7 mouse cellular contexts compared by ENCODE assay signal in genomic region chr2:158770126-158770757, GRCm38 (mm10). TPM values are rescaled to one million over a fixed set of nuclear protein-coding genes. Genes with fewer than 3 reads are reported as not detected.
DNase-seq lines count a peak whose midpoint lies in the region; ATAC-seq and TF ChIP-seq lines count a peak whose summit lies in the region.

No protein-coding gene starts in this region.

- H3K9ac ChIP-seq in lung, postnatal 0 days (replicated peaks; ENCODE audit: low read depth) = no peak overlapping the region
- H3K9ac ChIP-seq in forebrain, embryonic 11.5 days (ENCODE audit: low read length) = peak overlapping the region; percentile 81
- no peak overlapping the region for H3K9ac ChIP-seq in intestine, embryonic 14.5 days (ENCODE audit: low read length)
- no peak overlapping the region for H3K9ac ChIP-seq in neural tube, embryonic 14.5 days (replicated peaks; ENCODE audit: low read depth, low read length)

- no peak overlapping the region for H3K27ac ChIP-seq in lung, postnatal 0 days (ENCODE audit: low read length)
- no peak overlapping the region for H3K27ac ChIP-seq in forebrain, embryonic 11.5 days (ENCODE audit: low read depth, low read length)
- H3K27ac ChIP-seq in intestine, embryonic 14.5 days (ENCODE audit: low read depth) = no peak overlapping the region
- H3K27ac ChIP-seq in neural tube, embryonic 14.5 days (ENCODE audit: low read depth, low read length) = no peak overlapping the region

- TF ChIP-seq POLR2A in lung, adult 2 months (IDR thresholded peaks at IDR 0.05; ENCODE audit: borderline replicate concordance, extremely low read depth, low read depth, low read length) = no peak

- ATAC-seq in lung, postnatal 0 days = no peak
- ATAC-seq in forebrain, embryonic 11.5 days (replicated peaks; ENCODE audit: low FRiP score) = no peak
- no peak for ATAC-seq in intestine, embryonic 14.5 days (replicated peaks; ENCODE audit: low FRiP score, low TSS enrichment, low read depth)
- ATAC-seq in neural tube, embryonic 14.5 days (ENCODE audit: low read depth) = no peak

- DNase-seq in lung, postnatal 0 days (ENCODE audit: low spot score) = peak; percentile 62
- DNase-seq in lung, adult 2 months = no peak
- no peak for DNase-seq in forebrain, embryonic 11.5 days (ENCODE audit: low spot score)
- no peak for DNase-seq in intestine, embryonic 14.5 days (ENCODE audit: low spot score)
- no peak for DNase-seq in layer of hippocampus, postnatal 14 days (ENCODE audit: low spot score in 2 of 2)
- no peak for DNase-seq in T-cell, adult 2 months (ENCODE audit: low spot score)

- H3K4me2 ChIP-seq in lung, postnatal 0 days (replicated peaks; ENCODE audit: low read depth, low read length) = peak overlapping the region; percentile 48
- peak overlapping the region; percentile 64 for H3K4me2 ChIP-seq in forebrain, embryonic 11.5 days (ENCODE audit: low read depth, low read length, severe bottlenecking)
- H3K4me2 ChIP-seq in intestine, embryonic 14.5 days (ENCODE audit: low read length) = peak overlapping the region; percentile 86
- H3K4me2 ChIP-seq in neural tube, embryonic 14.5 days (ENCODE audit: low read depth, low read length) = peak overlapping the region; percentile 16; the same call in 1 of the 2 replicates

- no peak for TF ChIP-seq CTCF in lung, postnatal 0 days (IDR thresholded peaks at IDR 0.05)
- TF ChIP-seq CTCF in lung, adult 2 months (IDR thresholded peaks at IDR 0.05; ENCODE audit: insufficient read depth, low read length) = no peak

- H3K36me3 ChIP-seq in lung, postnatal 0 days (ENCODE audit: insufficient read depth, low read length) = no peaks in the 10 kb centered on the region
- no peaks in the 10 kb centered on the region; the same call in 1 of the 2 replicates for H3K36me3 ChIP-seq in forebrain, embryonic 11.5 days (ENCODE audit: control insufficient read depth, insufficient read depth, low read length)
- H3K36me3 ChIP-seq in intestine, embryonic 14.5 days (ENCODE audit: control insufficient read depth, insufficient read depth, low read length) = no peaks in the 10 kb centered on the region
- H3K36me3 ChIP-seq in neural tube, embryonic 14.5 days (ENCODE audit: control insufficient read depth, insufficient read depth, low read length) = no peaks in the 10 kb centered on the region

- peaks cover 18% of the 10 kb centered on the region for H3K4me1 ChIP-seq in lung, postnatal 0 days (ENCODE audit: insufficient read depth, low read depth, low read length)
- H3K4me1 ChIP-seq in lung, adult 2 months (ENCODE audit: control insufficient read depth, insufficient read depth, low read length) = peaks cover 9% of the 10 kb centered on the region
- peaks cover 21% of the 10 kb centered on the region for H3K4me1 ChIP-seq in forebrain, embryonic 11.5 days (replicated peaks; ENCODE audit: control insufficient read depth, insufficient read depth, low read length)
- H3K4me1 ChIP-seq in intestine, embryonic 14.5 days (replicated peaks; ENCODE audit: control insufficient read depth, insufficient read depth, low read length) = peaks cover 44% of the 10 kb centered on the region
- H3K4me1 ChIP-seq in neural tube, embryonic 14.5 days (ENCODE audit: control insufficient read depth, insufficient read depth, low read length) = peaks cover 4% of the 10 kb centered on the region; the same call in 1 of the 2 replicates

- TF ChIP-seq EP300 in lung, postnatal 0 days (IDR thresholded peaks at IDR 0.05) = no peak

- H3K27me3 ChIP-seq in lung, postnatal 0 days (replicated peaks; ENCODE audit: insufficient read depth, low read length) = no peaks in the 10 kb centered on the region
- no peaks in the 10 kb centered on the region for H3K27me3 ChIP-seq in forebrain, embryonic 11.5 days (ENCODE audit: control insufficient read depth, insufficient read depth, low read length)
- no peaks in the 10 kb centered on the region for H3K27me3 ChIP-seq in intestine, embryonic 14.5 days (replicated peaks; ENCODE audit: control insufficient read depth, insufficient read depth, low read length)
- no peaks in the 10 kb centered on the region for H3K27me3 ChIP-seq in neural tube, embryonic 14.5 days (ENCODE audit: control insufficient read depth, insufficient read depth, low read length)

- 0 out of 2 replicates have a peak overlapping the region, but pooled peaks have one; percentile 2 for H3K4me3 ChIP-seq in lung, postnatal 0 days (ENCODE audit: low read depth, low read length)
- H3K4me3 ChIP-seq in lung, adult 2 months (replicated peaks; ENCODE audit: extremely low read depth, low read depth, low read length) = no peak overlapping the region
- peak overlapping the region; percentile 67 for H3K4me3 ChIP-seq in forebrain, embryonic 11.5 days (ENCODE audit: low read depth, low read length)
- peak overlapping the region; percentile 80 for H3K4me3 ChIP-seq in intestine, embryonic 14.5 days (ENCODE audit: low read depth, low read length)
- no peak overlapping the region for H3K4me3 ChIP-seq in neural tube, embryonic 14.5 days (ENCODE audit: low read depth, low read length)

- 5% methylated on average over 13 of the region's 13 CpGs for WGBS in lung, postnatal 0 days
- 28% methylated on average over 13 of the region's 13 CpGs for WGBS in lung, adult 2 months
- 58% methylated on average over 13 of the region's 13 CpGs for WGBS in forebrain, embryonic 11.5 days
- WGBS in intestine, embryonic 14.5 days = 27% methylated on average over 13 of the region's 13 CpGs
- WGBS in neural tube, embryonic 14.5 days = 43% methylated on average over 13 of the region's 13 CpGs

- no peaks in the 10 kb centered on the region for H3K9me3 ChIP-seq in lung, postnatal 0 days (ENCODE audit: low read length)
- H3K9me3 ChIP-seq in forebrain, embryonic 11.5 days (ENCODE audit: control insufficient read depth, low read length) = no peaks in the 10 kb centered on the region
- H3K9me3 ChIP-seq in intestine, embryonic 14.5 days (ENCODE audit: control insufficient read depth, low read length) = no peaks in the 10 kb centered on the region
- no peaks in the 10 kb centered on the region for H3K9me3 ChIP-seq in neural tube, embryonic 14.5 days (ENCODE audit: control insufficient read depth, low read length)

RNA-seq across cellular contexts. Expression of gene Fam83d, which starts 2.3 kb away (rescaled TPM):
- polyA plus RNA-seq in lung, postnatal 0 days (2015; fragmentation: Nextera tagmentation; extraction: Ambion mirVana) = 4.5 and 5.5 TPM in 2 replicates
- polyA plus RNA-seq in lung, adult 2 months (2012; rRNA removed) = 1.9 and 6.7 TPM in 2 replicates
- 54.0 and 57.5 TPM in 2 replicates for polyA plus RNA-seq in forebrain, embryonic 11.5 days (2014; fragmentation: Nextera tagmentation; extraction: Ambion mirVana)
- polyA plus RNA-seq in intestine, embryonic 14.5 days (2014; fragmentation: Nextera tagmentation; extraction: Ambion mirVana) = 47.3 and 48.6 TPM in 2 replicates
- polyA plus RNA-seq in neural tube, embryonic 14.5 days (2014; fragmentation: Nextera tagmentation; extraction: Ambion mirVana) = 4.0 and 6.9 TPM in 2 replicates
- 1 to 10 TPM; 2.7 to 3.5 TPM for total RNA-seq in layer of hippocampus, postnatal 14 days (2021)

RNA-seq across cellular contexts. Expression of gene Dhx35, which starts 24.4 kb away (rescaled TPM):
- polyA plus RNA-seq in lung, postnatal 0 days (2015; fragmentation: Nextera tagmentation; extraction: Ambion mirVana) = 5.6 and 6.4 TPM in 2 replicates
- polyA plus RNA-seq in lung, adult 2 months (2012; rRNA removed) = 11.9 and 16.8 TPM in 2 replicates
- 20.4 and 26.1 TPM in 2 replicates for polyA plus RNA-seq in forebrain, embryonic 11.5 days (2014; fragmentation: Nextera tagmentation; extraction: Ambion mirVana)
- 17.8 and 18.1 TPM in 2 replicates for polyA plus RNA-seq in intestine, embryonic 14.5 days (2014; fragmentation: Nextera tagmentation; extraction: Ambion mirVana)
- 14.5 TPM in 2 replicates for polyA plus RNA-seq in neural tube, embryonic 14.5 days (2014; fragmentation: Nextera tagmentation; extraction: Ambion mirVana)
- 10 to 100 TPM; 16.7 to 17.6 TPM for total RNA-seq in layer of hippocampus, postnatal 14 days (2021)

Comparison
In these comparisons a context has a peak if more than half of its experiments do, and no peak if none do; other contexts are left out.
1. H3K4me3 ChIP-seq: peak in lung, postnatal 0 days (single experiment), forebrain, embryonic 11.5 days (single experiment) and intestine, embryonic 14.5 days (single experiment); none in lung, adult 2 months (single experiment) and neural tube, embryonic 14.5 days (single experiment).
2. H3K4me2 ChIP-seq: peak in every context shown above with its lines; median percentile 86 in intestine, embryonic 14.5 days; 64 in forebrain, embryonic 11.5 days; 48 in lung, postnatal 0 days; 16 in neural tube, embryonic 14.5 days.